Mouse (Mus musculus) gastrocnemius, postnatal 10 days (tissue): ENCODE results near the gene Rab5a. TPM values are rescaled to one million over a fixed set of nuclear protein-coding genes. Genes with fewer than 3 reads are reported as not detected.

Experiments
- DNase-seq: peaks from one replicate; pipeline ENCODE4 v3.0.0; 2021; ENCODE audit warnings: mixed read lengths
- total RNA-seq, 2 experiments: library from RNA; stranded (reverse); gene quantifications; 2 replicates each; pipeline ENCODE4 v1.2.3; 2021

The Rab5a gene
- total RNA-seq, 2 experiments from 2014 or later, result 53.8 to 54.1 TPM

DNA sequence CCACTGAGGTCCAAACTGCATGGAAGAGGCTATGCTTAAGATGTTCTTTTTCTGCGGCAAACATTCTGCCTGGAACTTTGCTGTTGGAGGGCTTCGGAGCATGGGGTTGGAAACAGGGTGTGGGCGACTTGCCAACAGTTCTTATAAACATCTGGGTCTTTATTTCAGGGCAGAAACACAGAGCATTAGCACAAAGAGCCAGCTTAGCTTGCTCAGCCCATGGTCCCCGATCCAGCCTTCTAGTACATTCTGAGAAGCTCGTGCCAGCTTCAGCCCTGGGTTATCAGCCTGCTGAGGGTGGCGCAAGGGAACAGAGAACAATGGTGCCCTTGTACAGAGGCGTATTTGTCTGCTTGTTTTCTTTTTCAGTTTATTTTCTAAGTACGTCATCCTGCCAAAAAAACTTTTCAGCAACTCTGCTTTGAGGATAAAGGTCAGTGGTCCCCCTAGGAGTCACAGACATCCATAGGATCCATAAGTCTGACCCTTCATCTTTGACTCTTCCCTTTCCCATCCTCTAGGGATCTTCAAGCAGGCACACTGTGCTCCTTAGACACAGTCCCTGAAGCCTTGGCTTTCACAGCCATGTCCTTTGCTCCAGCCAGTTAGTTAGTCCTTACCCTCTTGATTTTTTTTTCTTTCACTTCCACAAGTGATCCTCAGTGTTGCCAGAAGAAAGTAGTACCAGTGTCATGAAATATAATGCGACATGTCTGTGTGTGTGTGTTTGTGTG, 64.7 kb downstream of the Rab5a start:
- DNase-seq, result peak; percentile 38

DNA sequence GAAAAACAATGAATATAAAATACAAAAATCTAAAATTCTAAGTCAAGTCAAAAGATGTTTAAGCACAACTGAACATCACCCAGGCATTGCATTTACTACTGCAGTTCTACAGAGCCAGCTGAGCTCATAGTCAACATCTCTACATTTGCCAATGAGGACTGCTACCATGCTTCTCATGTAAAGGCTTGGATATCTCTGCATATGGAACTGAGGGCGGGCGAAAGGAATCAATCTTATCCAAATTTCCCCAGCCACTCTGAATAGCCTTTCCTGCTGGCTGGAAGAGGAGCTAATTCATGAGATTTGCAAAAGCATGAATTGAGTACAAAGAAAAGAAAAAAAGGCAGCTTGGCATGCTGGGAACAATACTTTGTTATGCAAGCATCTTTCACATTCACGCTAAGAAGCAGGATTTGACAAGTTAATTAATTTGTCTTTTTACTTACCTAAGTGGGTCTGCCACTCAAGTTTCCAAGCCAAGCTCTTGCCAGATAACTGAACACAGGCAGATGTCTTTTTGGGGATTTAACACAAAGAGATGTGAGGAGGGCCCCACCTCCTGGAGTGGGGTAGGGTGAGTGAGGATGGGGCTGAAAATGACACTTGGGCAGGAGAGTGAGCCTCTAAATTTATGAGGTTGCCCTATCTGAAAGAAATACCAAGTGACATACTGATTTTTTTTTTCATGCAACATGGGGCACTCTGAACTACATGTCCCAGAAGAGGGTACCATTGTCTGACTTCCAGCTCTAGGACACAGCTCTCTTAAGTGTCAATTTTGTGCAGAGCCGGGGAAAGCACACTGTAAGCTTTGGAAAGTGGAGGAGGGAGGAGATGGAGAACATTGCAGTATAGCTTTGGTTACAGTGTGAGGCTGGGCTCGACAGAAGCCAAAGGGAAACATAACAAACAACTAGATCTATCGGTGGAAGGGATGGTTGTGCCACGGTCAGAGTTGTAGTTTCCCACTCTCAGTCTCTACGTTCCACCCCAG, 72.6 kb downstream of the Rab5a start:
- DNase-seq, result no peak

DNA sequence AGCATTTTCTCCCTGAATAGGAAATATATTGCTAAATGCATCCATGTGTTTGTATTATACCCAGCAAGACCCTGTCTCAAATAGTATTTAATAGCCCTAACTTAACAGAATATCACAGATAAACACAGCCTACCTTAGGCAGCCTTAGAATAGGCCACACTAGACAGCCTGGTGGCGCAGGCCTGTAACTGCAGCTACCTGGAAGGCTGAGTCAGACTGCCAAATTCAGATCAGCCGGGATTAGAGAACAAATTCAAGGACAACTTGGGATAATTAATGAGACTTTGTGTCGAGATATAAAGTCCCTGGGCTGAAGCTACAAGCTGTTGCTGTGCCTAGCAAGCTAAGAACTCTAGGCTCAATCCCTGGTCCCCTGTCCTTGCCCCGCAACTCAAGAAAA, 75.1 kb downstream of the Rab5a start:
- no peak for DNase-seq

DNA sequence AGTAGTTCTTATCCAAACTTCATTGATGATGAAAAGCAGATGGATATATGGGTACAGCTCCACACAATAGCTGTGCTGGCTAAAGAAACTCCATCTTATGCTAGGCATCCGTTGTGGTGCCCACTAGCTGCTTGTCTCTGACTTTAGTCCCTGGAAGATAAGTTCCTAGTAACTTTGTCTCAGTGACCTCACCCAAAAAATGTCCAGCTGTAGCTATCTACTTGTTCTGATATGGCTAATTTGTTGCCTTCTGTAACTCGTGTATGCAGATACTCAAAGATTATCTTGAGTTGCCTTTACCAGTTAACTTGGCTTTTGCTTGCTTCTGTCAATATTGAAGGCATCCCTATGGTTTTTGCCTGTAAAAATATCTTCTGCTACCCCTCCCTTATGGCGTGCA, 75.8 kb downstream of the Rab5a start:
- no peak for DNase-seq

Other genes with a start within 250 kb of the Rab5a start
- gene Efhb, start 15.9 kb upstream of the Rab5a start, total RNA-seq, result under 1 TPM; 0.27 to 0.28 TPM
- not detected for gene Pp2d1, start 60.2 kb downstream of the Rab5a start, total RNA-seq
- 10 to 100 TPM; 32.1 to 42.3 TPM for gene Kat2b, start 87.6 kb downstream of the Rab5a start, total RNA-seq
- 1 to 10 TPM; 1.6 to 2.2 TPM for gene Sgo1, start 210.1 kb downstream of the Rab5a start, total RNA-seq